Mouse (Mus musculus) spleen, adult 2 months (tissue): ENCODE results near the gene Tdg. TPM values are rescaled to one million over a fixed set of nuclear protein-coding genes. Genes with fewer than 3 reads are reported as not detected.

Experiments used
- DNase-seq, 2 experiments: peaks; one replicate each; pipeline versions ENCODE4 v3.0.0 to v3.0.0-alpha.2; 2012 to 2021; ENCODE audit warnings: low spot score in 2 of 2, low read depth in 1 of 2
- H3K27ac ChIP-seq: fragments of 200-500 bp; 2 replicates; pipeline ENCODE4 v1.5.1; 2012; ENCODE audit warnings: low read length, inconsistent platforms; ENCODE audit not compliant: insufficient read depth
- H3K27me3 ChIP-seq: fragments of 200-500 bp; 2 replicates; pipeline ENCODE4 v1.6.1; 2012; ENCODE audit warnings: mild to moderate bottlenecking, moderate library complexity, low read length, inconsistent platforms; ENCODE audit not compliant: control insufficient read depth, insufficient read depth
- H3K36me3 ChIP-seq: fragments of 200-500 bp; 2 replicates; pipeline ENCODE4 v1.6.1; 2012; ENCODE audit warnings: mild to moderate bottlenecking, low read length, inconsistent platforms; ENCODE audit not compliant: control insufficient read depth, insufficient read depth
- H3K4me1 ChIP-seq: fragments of 200-500 bp; 2 replicates; pipeline ENCODE4 v1.6.1; 2011; ENCODE audit warnings: inconsistent platforms; ENCODE audit not compliant: control insufficient read depth, insufficient read depth, insufficient read length
- H3K4me3 ChIP-seq: fragments of 200-500 bp; 2 replicates; pipeline ENCODE4 v1.5.1; 2011; ENCODE audit warnings: mild to moderate bottlenecking, inconsistent platforms; ENCODE audit not compliant: insufficient read depth, insufficient read length; ENCODE audit errors: extremely low read depth
- CTCF ChIP-seq: fragments of 200-500 bp; IDR thresholded peaks from 2 replicates; pipeline ENCODE4 v1.5.1; 2011; ENCODE audit warnings: mild to moderate bottlenecking, inconsistent platforms; ENCODE audit not compliant: insufficient read depth, insufficient read length, insufficient replicate concordance; ENCODE audit errors: extremely low read depth
- POLR2A ChIP-seq: fragments of 200-500 bp; IDR thresholded peaks from 2 replicates; pipeline ENCODE4 v1.6.1; 2011; ENCODE audit warnings: low read depth, low read length, inconsistent platforms
- WGBS: fragments of 180-500 bp; shearing (Covaris S2); methylation state at CpG from one replicate; pipeline ENCODE4 v1.1.7; 2018; 5-methylcytosine and 5-hydroxymethylcytosine counted together
- polyA plus RNA-seq: library from polyadenylated mRNA; depleted of rRNA; stranded (reverse); fragments of >200 nt; gene quantifications from 2 replicates; pipeline ENCODE4 v1.2.3, GENCODE M21; 2012; rRNA removed

Gene Tdg
- polyA plus RNA-seq, 1 experiment = 11.5 TPM

DNA sequence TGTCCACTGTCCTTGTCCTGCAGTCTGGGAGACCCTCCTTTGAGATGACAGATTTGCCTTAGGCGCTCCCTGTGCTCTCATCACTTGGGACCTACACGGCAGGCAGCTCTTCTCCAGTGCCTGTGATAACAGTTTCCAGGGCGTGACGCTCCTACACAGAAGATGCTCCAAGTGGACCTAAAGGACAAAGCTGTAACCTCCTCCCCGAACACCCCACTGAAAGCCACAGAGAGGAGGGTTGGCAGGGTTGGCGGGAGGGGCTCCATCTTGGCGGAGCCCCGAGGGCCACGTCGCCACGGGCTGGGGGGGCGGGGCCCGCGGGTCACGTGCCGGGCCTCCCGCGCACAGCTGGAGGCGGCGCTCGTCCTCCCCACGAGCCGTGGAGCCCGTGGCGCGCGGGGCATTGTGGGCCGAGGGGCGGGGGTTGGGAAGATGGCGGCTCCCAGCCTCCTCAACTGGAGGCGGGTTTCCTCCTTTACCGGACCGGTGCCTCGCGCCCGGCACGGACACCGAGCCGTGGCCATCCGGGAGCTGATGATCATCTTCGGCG lies 69.2 kb downstream of the Tdg start:
- Histone ChIP-seq H3K4me1 (peaks cover 20% of the 10 kb centered on the region), H3K36me3 (peaks cover 5% of the 10 kb centered on the region; the same call in 1 of the 2 replicates), H3K27ac (peak overlapping the region; percentile 58), H3K4me3 (peak overlapping the region; percentile 97), H3K27me3 (no peaks in the 10 kb centered on the region)
- no peak for TF ChIP-seq CTCF
- TF ChIP-seq POLR2A = 0 out of 2 replicates have a peak, but pooled peaks have one; percentile 26
- peak; percentile 64 to 92 for DNase-seq
- 2% methylated on average over 42 of the region's 42 CpGs for WGBS

DNA sequence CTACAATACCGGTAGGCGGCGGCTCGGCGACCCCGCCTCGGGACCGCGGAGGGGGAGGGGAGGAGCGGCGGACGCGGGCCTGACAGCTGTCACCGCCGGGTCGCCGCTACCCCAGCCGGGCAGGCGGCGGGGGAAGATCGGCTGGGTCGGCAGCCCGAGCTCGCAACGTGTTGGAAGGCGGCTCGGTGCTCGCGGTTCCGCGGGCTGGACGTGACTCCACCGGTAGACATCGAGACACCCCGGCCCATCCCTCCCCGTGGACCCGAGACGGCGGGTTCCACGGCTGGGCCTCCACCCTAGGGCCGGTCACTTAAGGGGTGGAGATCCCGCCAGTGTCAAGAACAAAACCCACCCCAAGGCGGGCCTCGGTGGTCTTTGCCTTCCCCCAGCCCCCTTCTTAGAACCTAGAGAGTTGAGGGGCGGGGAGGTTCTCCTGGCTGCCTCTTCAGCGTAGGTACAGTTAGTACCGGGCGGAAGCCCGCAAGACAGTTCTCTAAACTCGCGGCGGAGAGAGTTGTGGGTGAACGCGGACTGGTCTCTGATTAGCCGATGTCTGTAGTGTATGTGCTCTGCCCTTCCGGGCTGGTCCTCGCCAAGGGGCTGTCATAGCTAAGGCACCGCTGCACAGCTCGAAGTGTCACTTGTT lies 69.8 kb downstream of the Tdg start:
- Histone ChIP-seq H3K36me3 (peaks cover 5% of the 10 kb centered on the region; the same call in 1 of the 2 replicates), H3K4me1 (peaks cover 20% of the 10 kb centered on the region), H3K4me3 (peak overlapping the region; percentile 97), H3K27ac (peak overlapping the region; percentile 58), H3K27me3 (no peaks in the 10 kb centered on the region)
- WGBS = under 1% methylated on average over 48 of the region's 59 CpGs
- DNase-seq = peak in 1 of 2 experiments; percentile 39
- TF ChIP-seq POLR2A (no peak), CTCF (no peak)

Other genes starting within 250 kb of the Tdg start
- not detected in 2 replicates for gene Gm1553, start 137.2 kb upstream of the Tdg start, polyA plus RNA-seq
- 26.8 and 37.5 TPM in 2 replicates for gene 1190007I07Rik, start 6.6 kb upstream of the Tdg start, polyA plus RNA-seq
- gene Glt8d2, start 60.8 kb downstream of the Tdg start, polyA plus RNA-seq = 0.26 and 0.32 TPM in 2 replicates
- 5.0 TPM in 2 replicates for gene Hcfc2, start 66.3 kb downstream of the Tdg start, polyA plus RNA-seq
- 5.3 and 5.9 TPM in 2 replicates for gene Nfyb, start 134.3 kb downstream of the Tdg start, polyA plus RNA-seq
- 14.8 and 18.7 TPM in 2 replicates for gene Txnrd1, start 204.1 kb downstream of the Tdg start, polyA plus RNA-seq
- 0.34 TPM in 1 of 2 replicates, not detected in the other for gene Eid3, start 236.8 kb downstream of the Tdg start, polyA plus RNA-seq